Mouse (Mus musculus) neutrophil, adult 59 days (primary cell): ENCODE data around the gene Hebp1. TPM values are rescaled to one million over a fixed set of nuclear protein-coding genes. Genes with fewer than 3 reads are reported as not detected.

ENCODE experiments used
- total RNA-seq, 2 experiments: library from RNA; stranded (reverse); gene quantifications; 1 replicate in 1 of 2; 2 replicates in 1 of 2; pipeline ENCODE4 v1.2.4; 2023

Hebp1 gene
- total RNA-seq, result 10 to 100 TPM; 22.6 to 31.0 TPM

GRCm38 (mm10) chr6:135197921-135198532 lies at the start of gene Hebp1, which contains the start of gene Fam234b:
Hebp1 (minus strand) TSS chr6:135198022.
Fam234b (plus strand) TSS chr6:135197977.

DNA sequence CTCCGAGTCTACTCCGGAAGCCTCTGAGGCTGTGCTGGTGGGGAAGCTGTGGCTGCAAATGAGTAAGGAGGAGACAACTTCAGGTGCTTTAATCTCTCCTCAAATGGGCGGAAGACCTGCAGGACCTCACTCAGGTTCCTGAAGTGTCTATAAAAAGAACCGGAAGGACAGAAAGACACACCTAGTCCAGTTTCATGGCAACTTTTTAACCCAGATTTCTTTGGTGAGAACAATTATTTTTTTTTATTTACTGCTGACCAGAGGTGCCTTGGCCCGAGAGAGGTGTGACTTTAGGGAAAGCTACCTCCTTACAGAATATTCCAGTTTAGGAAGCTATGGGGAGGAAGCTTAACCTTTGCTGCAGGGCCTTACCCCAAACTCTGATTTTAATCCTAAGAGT lies 79.6 kb downstream of the Hebp1 start, which contains the start of gene Gprc5d:
TSS of gene Gprc5d (minus strand) at position 101 of the 400 bp plus-strand sequence.

Other genes starting within 250 kb of the Hebp1 start
- under 1 TPM; 0.57 to 0.71 TPM for gene Apold1, start 216.3 kb downstream of the Hebp1 start, total RNA-seq
- 10 to 100 TPM; 53.5 to 61.1 TPM for gene Ddx47, start 186.4 kb downstream of the Hebp1 start, total RNA-seq
- gene Gprc5a, start 132.4 kb downstream of the Hebp1 start, total RNA-seq, result under 1 TPM; 0.33 to 0.60 TPM
- not detected for gene Gprc5d, start 79.7 kb downstream of the Hebp1 start, total RNA-seq
- 10 to 100 TPM in 1 of 2 experiments, 1 to 10 TPM in 1; 6.9 to 15.3 TPM for gene Fam234b, start within 50 bp of the Hebp1 start, total RNA-seq
- gene Gsg1, start 56.3 kb upstream of the Hebp1 start, total RNA-seq, result not detected
- gene Pbp2, start 112.4 kb upstream of the Hebp1 start, total RNA-seq, result not detected
- gene Emp1, start 164.5 kb upstream of the Hebp1 start, total RNA-seq, result 10 to 100 TPM; 13.4 to 25.4 TPM